Mouse (Mus musculus): ENCODE results near the gene 4930438A08Rik. TPM values are rescaled to one million over a fixed set of nuclear protein-coding genes. Genes with fewer than 3 reads are reported as not detected.

The 4930438A08Rik gene
- polyA plus RNA-seq, 1 experiment from 2014 or later = 0.16 TPM

DNA sequence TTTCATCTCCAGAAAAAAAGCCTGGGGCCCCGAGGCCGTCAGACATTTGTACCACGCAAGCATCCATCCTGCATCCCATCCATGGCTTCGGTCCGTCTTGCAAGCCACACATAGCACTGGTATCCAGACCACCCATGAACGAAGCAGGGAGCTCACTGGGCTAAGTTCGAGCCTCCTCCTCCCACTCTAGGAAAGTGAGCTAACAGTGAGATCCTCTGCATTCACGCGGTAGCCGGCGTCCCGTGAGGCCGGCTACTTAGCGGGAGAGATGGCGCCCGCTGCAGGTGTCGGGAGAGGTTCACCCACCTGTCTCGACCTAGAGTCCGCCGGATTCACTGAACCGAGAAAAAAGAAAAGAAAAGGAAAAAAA, 55.3 kb downstream of the 4930438A08Rik start:
- Histone ChIP-seq H3K4me2 (replicated peaks; ENCODE audit: low read depth, low read length) (peak overlapping the region; percentile 66), H3K27ac (ENCODE audit: low read length) (peak overlapping the region; percentile 85), H3K4me1 (ENCODE audit: insufficient read depth, low read depth, low read length) (peaks cover 6% of the 10 kb centered on the region; the same call in 1 of the 2 replicates), H3K4me3 (ENCODE audit: low read depth, low read length) (peak overlapping the region; percentile 79), H3K36me3 (ENCODE audit: insufficient read depth, low read length) (0 out of 2 replicates have a peak, but pooled peaks cover 4% of the 10 kb centered on the region), H3K9ac (replicated peaks; ENCODE audit: low read depth) (peak overlapping the region; percentile 83), H3K27me3 (replicated peaks; ENCODE audit: insufficient read depth, low read length) (no peaks in the 10 kb centered on the region), H3K9me3 (ENCODE audit: low read length) (no peaks in the 10 kb centered on the region)
- no peak for DNase-seq (ENCODE audit: low spot score)
- under 1% methylated on average over 21 of the region's 21 CpGs for WGBS
- peak; percentile 26 for TF ChIP-seq CTCF (IDR thresholded peaks at IDR 0.05)
- TF ChIP-seq EP300 (IDR thresholded peaks at IDR 0.05) = no peak
- peak; percentile 10 for ATAC-seq

DNA sequence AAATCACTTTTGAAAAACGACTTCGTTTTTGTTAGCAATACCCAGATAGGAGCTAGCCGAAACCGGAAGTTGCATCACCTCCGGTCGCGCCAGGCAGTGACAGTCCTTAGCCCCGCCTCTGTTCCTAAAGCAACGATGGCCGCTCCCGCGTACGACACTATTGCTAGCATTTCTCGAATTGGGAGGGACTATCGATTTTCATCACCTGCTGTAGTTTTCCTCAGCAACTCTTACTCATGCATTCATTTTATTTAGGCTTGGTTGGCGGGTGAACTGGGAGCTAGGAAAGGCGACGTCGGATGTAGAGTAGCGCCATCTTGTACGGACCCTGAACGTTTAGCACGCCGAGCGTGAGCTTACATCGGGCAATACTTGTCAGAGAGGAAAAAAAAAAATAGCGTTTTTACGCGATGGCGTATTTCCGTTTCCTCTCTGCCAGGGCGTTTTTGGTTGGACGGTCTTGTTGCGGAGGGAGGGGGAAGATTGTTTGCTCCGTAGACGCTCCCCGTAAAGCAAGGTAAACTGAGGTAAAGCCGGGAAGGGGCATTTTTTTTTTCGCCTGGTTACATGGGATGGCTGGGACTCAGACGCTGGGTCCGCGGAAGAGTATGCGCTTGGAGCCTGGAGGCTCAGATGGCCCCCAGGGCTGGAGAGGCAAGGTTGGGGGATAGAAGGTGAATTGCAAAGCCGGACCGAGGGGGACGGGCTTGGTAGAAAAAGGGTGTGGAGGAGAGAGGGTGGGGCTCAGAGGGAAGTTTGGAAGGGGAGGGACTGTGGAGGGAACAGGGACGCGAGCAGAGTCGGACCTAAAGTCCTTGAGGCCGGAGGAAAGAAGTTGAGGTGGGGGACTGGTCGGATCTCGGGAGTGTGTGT, 55.9 kb downstream of the 4930438A08Rik start, which contains the start of the genes Zfp672 and Sh3bp5l:
Zfp672 (minus strand) TSS at position 64 of the 873 bp plus-strand sequence.
Sh3bp5l (plus strand) TSS at position 449 of the 873 bp plus-strand sequence.
- H3K4me1 ChIP-seq (ENCODE audit: insufficient read depth, low read depth, low read length) = peaks cover 6% of the 10 kb centered on the region; the same call in 1 of the 2 replicates
- peak within 1 kb of the TSS; percentile 79 for H3K4me3 ChIP-seq (ENCODE audit: low read depth, low read length)
- no peaks in the 10 kb centered on the region for H3K27me3 ChIP-seq (replicated peaks; ENCODE audit: insufficient read depth, low read length)
- no peaks in the 10 kb centered on the region for H3K9me3 ChIP-seq (ENCODE audit: low read length)
- DNase-seq (ENCODE audit: low spot score) (peak; percentile 99), ATAC-seq (peak; percentile 93)
- H3K4me2 ChIP-seq (replicated peaks; ENCODE audit: low read depth, low read length) = peak within 1 kb of the TSS; percentile 66
- H3K36me3 ChIP-seq (ENCODE audit: insufficient read depth, low read length) = 0 out of 2 replicates have a peak, but pooled peaks cover 4% of the 10 kb centered on the region
- TF ChIP-seq CTCF (IDR thresholded peaks at IDR 0.05) (no peak), EP300 (IDR thresholded peaks at IDR 0.05) (no peak; the same call in none of the 2 replicates)
- WGBS = under 1% methylated on average over 52 of the region's 52 CpGs
- peak within 1 kb of the TSS; percentile 85 for H3K27ac ChIP-seq (ENCODE audit: low read length)
- H3K9ac ChIP-seq (replicated peaks; ENCODE audit: low read depth) = peak within 1 kb of the TSS; percentile 83

DNA sequence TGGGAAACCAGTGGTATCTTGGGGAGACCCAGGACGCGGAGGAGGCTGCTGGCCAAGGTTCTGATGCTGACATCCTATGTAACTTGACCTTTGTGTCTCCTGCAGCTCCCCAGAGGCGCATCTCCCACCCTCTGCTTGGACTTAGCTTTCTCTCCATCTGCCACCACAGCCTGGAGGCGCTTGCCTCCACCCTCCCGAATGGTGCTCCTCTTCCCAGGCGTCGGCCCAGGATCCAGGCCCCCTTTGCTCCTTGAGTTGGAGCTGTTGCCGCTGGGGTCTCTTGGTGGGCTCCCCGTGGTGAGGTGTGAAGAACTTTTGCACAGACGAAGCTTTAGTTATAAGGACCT, 56.5 kb downstream of the 4930438A08Rik start:
- 15% methylated on average over 10 of the region's 10 CpGs for WGBS
- DNase-seq (ENCODE audit: low spot score) (no peak), ATAC-seq (no peak)
- Histone ChIP-seq H3K4me2 (replicated peaks; ENCODE audit: low read depth, low read length) (peak overlapping the region; percentile 66), H3K36me3 (ENCODE audit: insufficient read depth, low read length) (0 out of 2 replicates have a peak, but pooled peaks cover 4% of the 10 kb centered on the region), H3K4me1 (ENCODE audit: insufficient read depth, low read depth, low read length) (peaks cover 6% of the 10 kb centered on the region; the same call in 1 of the 2 replicates), H3K9ac (replicated peaks; ENCODE audit: low read depth) (peak overlapping the region; percentile 78), H3K27ac (ENCODE audit: low read length) (peak overlapping the region; percentile 78), H3K4me3 (ENCODE audit: low read depth, low read length) (peak overlapping the region; percentile 79), H3K27me3 (replicated peaks; ENCODE audit: insufficient read depth, low read length) (no peaks in the 10 kb centered on the region), H3K9me3 (ENCODE audit: low read length) (no peaks in the 10 kb centered on the region)
- TF ChIP-seq CTCF (IDR thresholded peaks at IDR 0.05) (no peak), EP300 (IDR thresholded peaks at IDR 0.05) (no peak)

DNA sequence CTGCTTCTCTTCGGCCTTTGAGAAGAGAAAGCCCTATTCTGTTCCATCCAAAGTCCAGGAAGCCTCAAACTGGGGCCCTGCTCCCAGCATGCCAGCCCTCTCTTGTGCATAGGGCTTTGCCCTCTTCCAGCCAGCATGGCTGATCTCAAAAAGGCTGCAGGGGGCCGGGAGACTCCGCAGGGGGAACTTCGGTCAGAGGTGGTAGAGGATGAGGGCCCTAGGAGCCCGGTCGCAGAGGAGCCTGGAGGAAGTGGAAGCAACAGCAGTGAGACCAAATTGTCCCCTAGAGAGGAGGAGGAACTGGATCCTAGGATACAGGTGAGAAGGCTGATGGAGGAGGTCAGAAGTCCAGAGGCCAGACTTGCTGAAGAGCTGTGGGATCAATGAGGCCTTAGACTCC, 56.9 kb downstream of the 4930438A08Rik start:
- no peak for TF ChIP-seq EP300 (IDR thresholded peaks at IDR 0.05)
- no peak for TF ChIP-seq CTCF (IDR thresholded peaks at IDR 0.05)
- WGBS = 80% methylated on average over 6 of the region's 6 CpGs
- H3K9me3 ChIP-seq (ENCODE audit: low read length) = no peaks in the 10 kb centered on the region
- DNase-seq (ENCODE audit: low spot score) (no peak), ATAC-seq (no peak)
- H3K27ac ChIP-seq (ENCODE audit: low read length) = no peak overlapping the region
- H3K9ac ChIP-seq (replicated peaks; ENCODE audit: low read depth) = peak overlapping the region; percentile 78
- H3K4me3 ChIP-seq (ENCODE audit: low read depth, low read length) = peak overlapping the region; percentile 79; the same call in 1 of the 2 replicates
- no peaks in the 10 kb centered on the region for H3K27me3 ChIP-seq (replicated peaks; ENCODE audit: insufficient read depth, low read length)
- 0 out of 2 replicates have a peak, but pooled peaks cover 4% of the 10 kb centered on the region for H3K36me3 ChIP-seq (ENCODE audit: insufficient read depth, low read length)
- H3K4me1 ChIP-seq (ENCODE audit: insufficient read depth, low read depth, low read length) = peaks cover 6% of the 10 kb centered on the region; the same call in 1 of the 2 replicates
- H3K4me2 ChIP-seq (replicated peaks; ENCODE audit: low read depth, low read length) = peak overlapping the region; percentile 66

DNA sequence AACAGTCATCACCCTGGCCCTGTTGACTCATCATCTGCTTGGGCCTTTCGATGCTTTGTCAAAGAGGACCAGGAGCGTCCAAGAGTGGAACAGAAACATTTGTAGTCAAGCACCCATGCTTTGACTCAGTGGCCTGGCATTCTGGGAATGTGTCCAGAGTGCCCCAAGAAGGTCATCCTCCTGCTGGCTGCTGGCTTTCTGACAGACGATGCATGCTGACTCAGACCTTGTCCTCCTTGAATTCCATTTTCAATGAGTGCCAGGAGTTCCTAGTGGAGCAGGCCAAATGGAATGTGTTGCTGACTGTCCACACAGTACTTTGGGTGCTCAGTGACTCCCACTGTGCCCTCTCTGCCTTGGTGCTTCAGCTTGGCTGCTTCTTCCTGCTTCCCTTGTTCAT, 60.1 kb downstream of the 4930438A08Rik start:
- H3K9ac ChIP-seq (replicated peaks; ENCODE audit: low read depth) = no peak overlapping the region
- H3K36me3 ChIP-seq (ENCODE audit: insufficient read depth, low read length) = peaks cover 11% of the 10 kb centered on the region; the same call in 1 of the 2 replicates
- H3K4me2 ChIP-seq (replicated peaks; ENCODE audit: low read depth, low read length) = no peak overlapping the region
- no peaks in the 10 kb centered on the region for H3K27me3 ChIP-seq (replicated peaks; ENCODE audit: insufficient read depth, low read length)
- DNase-seq (ENCODE audit: low spot score) (peak; percentile 82), ATAC-seq (peak; percentile 56)
- no peak overlapping the region for H3K4me3 ChIP-seq (ENCODE audit: low read depth, low read length)
- 44% methylated on average over 3 of the region's 3 CpGs for WGBS
- H3K27ac ChIP-seq (ENCODE audit: low read length) = no peak overlapping the region
- no peak; the same call in 1 of the 2 replicates for TF ChIP-seq CTCF (IDR thresholded peaks at IDR 0.05)
- peak; percentile 94 for TF ChIP-seq EP300 (IDR thresholded peaks at IDR 0.05)
- peaks cover 6% of the 10 kb centered on the region; the same call in 1 of the 2 replicates for H3K4me1 ChIP-seq (ENCODE audit: insufficient read depth, low read depth, low read length)
- H3K9me3 ChIP-seq (ENCODE audit: low read length) = no peaks in the 10 kb centered on the region

Other genes with a start within 250 kb of the 4930438A08Rik start
- 0.14 and 0.17 TPM in 2 replicates for gene Gm12248, start 181.7 kb upstream of the 4930438A08Rik start, polyA plus RNA-seq (2015; fragmentation: Nextera tagmentation; extraction: Ambion mirVana)
- 71.2 and 71.8 TPM in 2 replicates for gene Cnot8, start 170.6 kb upstream of the 4930438A08Rik start, polyA plus RNA-seq (2015; fragmentation: Nextera tagmentation; extraction: Ambion mirVana)
- 4.3 and 6.2 TPM in 2 replicates for gene Gemin5, start 106.3 kb upstream of the 4930438A08Rik start, polyA plus RNA-seq (2015; fragmentation: Nextera tagmentation; extraction: Ambion mirVana)
- 75.1 and 81.7 TPM in 2 replicates for gene Mrpl22, start 103.1 kb upstream of the 4930438A08Rik start, polyA plus RNA-seq (2015; fragmentation: Nextera tagmentation; extraction: Ambion mirVana)
- 9.2 and 9.7 TPM in 2 replicates for gene Igtp, start 75.2 kb upstream of the 4930438A08Rik start, polyA plus RNA-seq (2015; fragmentation: Nextera tagmentation; extraction: Ambion mirVana)
- 6.9 TPM in 2 replicates for gene Irgm2, start 75.2 kb upstream of the 4930438A08Rik start, polyA plus RNA-seq (2015; fragmentation: Nextera tagmentation; extraction: Ambion mirVana)
- gene Zfp692, start 32.3 kb downstream of the 4930438A08Rik start, polyA plus RNA-seq (2015; fragmentation: Nextera tagmentation; extraction: Ambion mirVana) = 5.6 and 7.1 TPM in 2 replicates
- gene Zfp672, start 55.5 kb downstream of the 4930438A08Rik start, polyA plus RNA-seq (2015; fragmentation: Nextera tagmentation; extraction: Ambion mirVana) = 32.0 and 34.7 TPM in 2 replicates
- 33.7 and 38.0 TPM in 2 replicates for gene Sh3bp5l, start 55.9 kb downstream of the 4930438A08Rik start, polyA plus RNA-seq (2015; fragmentation: Nextera tagmentation; extraction: Ambion mirVana)
- not detected in 2 replicates for gene Lypd8, start 104.2 kb downstream of the 4930438A08Rik start, polyA plus RNA-seq (2015; fragmentation: Nextera tagmentation; extraction: Ambion mirVana)
- not detected in 2 replicates for gene 1810065E05Rik, start 146.3 kb downstream of the 4930438A08Rik start, polyA plus RNA-seq (2015; fragmentation: Nextera tagmentation; extraction: Ambion mirVana)
- gene Gm12253, start 157.8 kb downstream of the 4930438A08Rik start, polyA plus RNA-seq (2015; fragmentation: Nextera tagmentation; extraction: Ambion mirVana) = not detected in 2 replicates
- gene Lypd9, start 178.1 kb downstream of the 4930438A08Rik start, polyA plus RNA-seq (2015; fragmentation: Nextera tagmentation; extraction: Ambion mirVana) = not detected in 2 replicates
- gene Olfr30, start 187.5 kb downstream of the 4930438A08Rik start, polyA plus RNA-seq (2015; fragmentation: Nextera tagmentation; extraction: Ambion mirVana) = not detected in 2 replicates
- not detected in 2 replicates for gene Olfr332, start 217.8 kb downstream of the 4930438A08Rik start, polyA plus RNA-seq (2015; fragmentation: Nextera tagmentation; extraction: Ambion mirVana)
- not detected in 2 replicates for gene Olfr331, start 227.8 kb downstream of the 4930438A08Rik start, polyA plus RNA-seq (2015; fragmentation: Nextera tagmentation; extraction: Ambion mirVana)